Mouse (Mus musculus) intestine, embryonic 15.5 days (tissue): Measurements from ENCODE around the gene Ces3a. TPM values are rescaled to one million over a fixed set of nuclear protein-coding genes. Genes with fewer than 3 reads are reported as not detected.

ENCODE experiments used
- ATAC-seq: fragments of 200-750 bp; cut with Nextera tagmentation; 2 replicates; pipeline ENCODE4 v1.8.0; 2017; ENCODE audit warnings: moderate TSS enrichment, moderate library complexity
- H3K27ac ChIP-seq: fragments of 300-500 bp; sonication (generic); 2 replicates; pipeline ENCODE4 v1.5.1; 2015; ENCODE audit warnings: mild to moderate bottlenecking, inconsistent platforms
- H3K27me3 ChIP-seq: fragments of 300-500 bp; sonication (generic); replicated peaks from 2 replicates; pipeline ENCODE4 v1.6.1; 2015; ENCODE audit warnings: inconsistent platforms
- H3K36me3 ChIP-seq: fragments of 300-500 bp; sonication (generic); 2 replicates; pipeline ENCODE4 v1.6.1; 2015; ENCODE audit warnings: inconsistent platforms
- H3K4me1 ChIP-seq: fragments of 300-500 bp; sonication (generic); replicated peaks from 2 replicates; pipeline ENCODE4 v1.6.1; 2015; ENCODE audit warnings: inconsistent platforms
- H3K4me2 ChIP-seq: fragments of 300-500 bp; sonication (generic); replicated peaks from 2 replicates; pipeline ENCODE4 v1.6.1; 2015; ENCODE audit warnings: mild to moderate bottlenecking, inconsistent platforms
- H3K4me3 ChIP-seq: fragments of 300-500 bp; sonication (generic); replicated peaks from 2 replicates; pipeline ENCODE4 v1.5.1; 2015; ENCODE audit warnings: inconsistent platforms
- H3K9ac ChIP-seq: fragments of 300-500 bp; sonication (generic); 2 replicates; pipeline ENCODE4 v1.6.1; 2015; ENCODE audit warnings: inconsistent platforms
- H3K9me3 ChIP-seq: fragments of 300-500 bp; sonication (generic); 2 replicates; pipeline ENCODE4 v1.6.1; 2016; ENCODE audit warnings: inconsistent platforms
- WGBS: fragments of 180-500 bp; shearing (Covaris S2); methylation state at CpG from one replicate; pipeline ENCODE4 v1.1.7; 2015; 5-methylcytosine and 5-hydroxymethylcytosine counted together
- polyA plus RNA-seq: library from polyadenylated mRNA; unstranded; fragments of >200 nt; fragmentation: Nextera tagmentation; extraction: Ambion mirVana; gene quantifications from 2 replicates; pipeline ENCODE4 v1.2.1, GENCODE M21; 2015

Ces3a gene
- polyA plus RNA-seq, 1 experiment from 2014 or later: not detected

DNA sequence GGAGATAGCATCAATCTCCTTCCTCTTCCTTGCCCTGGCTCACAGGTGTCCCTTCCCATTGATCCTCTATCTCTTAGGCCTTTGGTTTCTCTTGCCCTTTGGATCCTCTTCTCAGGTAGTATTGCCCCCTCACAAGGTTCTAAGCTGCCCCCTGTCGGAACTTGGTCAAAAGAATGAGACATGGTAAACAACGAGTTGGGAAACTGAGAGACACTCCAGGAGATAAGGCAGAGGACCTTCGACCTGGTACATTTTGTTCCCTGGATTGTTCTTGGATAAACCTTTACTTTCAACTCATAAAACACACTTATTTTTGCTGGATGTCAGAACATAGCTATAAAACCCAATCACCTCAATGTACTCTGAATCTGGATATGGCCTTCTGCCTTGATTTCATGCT is 55.8 kb downstream of the Ces3a start:
- H3K9me3 ChIP-seq: no peaks in the 10 kb centered on the region

More for the DNA sequence above, 55.8 kb downstream of the Ces3a start:
- no peaks in the 10 kb centered on the region for H3K4me1 ChIP-seq
- H3K27ac ChIP-seq: no peak overlapping the region
- no peaks in the 10 kb centered on the region for H3K36me3 ChIP-seq
- no peak overlapping the region for H3K4me2 ChIP-seq
- H3K4me3 ChIP-seq: no peak overlapping the region
- H3K27me3 ChIP-seq: no peaks in the 10 kb centered on the region
- ATAC-seq: no peak
- 76% methylated on average over 3 of the region's 3 CpGs for WGBS
- no peak overlapping the region for H3K9ac ChIP-seq

Other genes with a start within 250 kb of the Ces3a start
- gene Ces2b, start 217.0 kb upstream of the Ces3a start, polyA plus RNA-seq: 0.41 and 0.51 TPM in 2 replicates
- 1.1 and 1.6 TPM in 2 replicates for gene Ces2c, start 201.5 kb upstream of the Ces3a start, polyA plus RNA-seq
- gene Ces2e, start 122.3 kb upstream of the Ces3a start, polyA plus RNA-seq: 25.4 and 34.4 TPM in 2 replicates
- gene Ces2f, start 101.2 kb upstream of the Ces3a start, polyA plus RNA-seq: not detected in 2 replicates
- 0.54 and 0.82 TPM in 2 replicates for gene Ces2g, start 86.9 kb upstream of the Ces3a start, polyA plus RNA-seq
- gene Ces2h, start 47.7 kb upstream of the Ces3a start, polyA plus RNA-seq: not detected in 2 replicates
- gene Ces3b, start 35.2 kb downstream of the Ces3a start, polyA plus RNA-seq: not detected in 2 replicates
- not detected in 2 replicates for gene Ces4a, start 83.2 kb downstream of the Ces3a start, polyA plus RNA-seq
- gene Cbfb, start 122.1 kb downstream of the Ces3a start, polyA plus RNA-seq: 38.8 and 47.1 TPM in 2 replicates
- 20.6 and 21.8 TPM in 2 replicates for gene D230025D16Rik, start 176.5 kb downstream of the Ces3a start, polyA plus RNA-seq
- gene B3gnt9, start 206.6 kb downstream of the Ces3a start, polyA plus RNA-seq: 18.8 and 19.5 TPM in 2 replicates
- gene Tradd, start 216.0 kb downstream of the Ces3a start, polyA plus RNA-seq: 36.7 and 39.2 TPM in 2 replicates
- gene Fbxl8, start 216.0 kb downstream of the Ces3a start, polyA plus RNA-seq: 4.4 and 5.0 TPM in 2 replicates
- 0.10 and 0.11 TPM in 2 replicates for gene Hsf4, start 221.2 kb downstream of the Ces3a start, polyA plus RNA-seq
- gene Nol3, start 227.5 kb downstream of the Ces3a start, polyA plus RNA-seq: 1.0 and 1.2 TPM in 2 replicates
- 8.3 and 8.6 TPM in 2 replicates for gene 4931428F04Rik, start 241.3 kb downstream of the Ces3a start, polyA plus RNA-seq
- 8.0 and 8.7 TPM in 2 replicates for gene Exoc3l, start 247.5 kb downstream of the Ces3a start, polyA plus RNA-seq
- 84.9 and 90.4 TPM in 2 replicates for gene E2f4, start 249.1 kb downstream of the Ces3a start, polyA plus RNA-seq